Mouse (Mus musculus) lung, embryonic 14.5 days (tissue): Measurements from ENCODE around the gene Bik. TPM values are rescaled to one million over a fixed set of nuclear protein-coding genes. Genes with fewer than 3 reads are reported as not detected.

Experiments
- ATAC-seq: fragments of 200-750 bp; cut with Nextera tagmentation; 2 replicates; pipeline ENCODE4 v1.8.0; 2017; ENCODE audit warnings: mild to moderate bottlenecking, moderate TSS enrichment, moderate library complexity; ENCODE audit not compliant: insufficient read depth
- DNase-seq: peaks from one replicate; pipeline ENCODE4 v3.0.0-alpha.2; 2015
- H3K27ac ChIP-seq: fragments of 300-500 bp; sonication (generic); 2 replicates; pipeline ENCODE4 v1.5.1; 2014; ENCODE audit warnings: low read depth, mild to moderate bottlenecking, moderate library complexity
- H3K27me3 ChIP-seq: fragments of 300-500 bp; sonication (generic); 2 replicates; pipeline ENCODE4 v1.6.1; 2014; ENCODE audit warnings: low read length, control low read depth; ENCODE audit not compliant: insufficient read depth
- H3K36me3 ChIP-seq: fragments of 300-500 bp; sonication (generic); 2 replicates; pipeline ENCODE4 v1.6.1; 2014; ENCODE audit warnings: control low read depth; ENCODE audit not compliant: insufficient read depth
- H3K4me1 ChIP-seq: fragments of 300-500 bp; sonication (generic); 2 replicates; pipeline ENCODE4 v1.6.1; 2014; ENCODE audit warnings: antibody characterized with exemption, control low read depth; ENCODE audit not compliant: insufficient read depth
- H3K4me2 ChIP-seq: fragments of 300-500 bp; sonication (generic); 2 replicates; pipeline ENCODE4 v1.6.1; 2014; ENCODE audit warnings: mild to moderate bottlenecking
- H3K4me3 ChIP-seq: fragments of 300-500 bp; sonication (generic); 2 replicates; pipeline ENCODE4 v1.5.1; 2014; ENCODE audit warnings: low read depth, low read length
- H3K9ac ChIP-seq: fragments of 300-500 bp; sonication (generic); 2 replicates; pipeline ENCODE4 v1.6.1; 2014
- H3K9me3 ChIP-seq: fragments of 300-500 bp; sonication (generic); 2 replicates; pipeline ENCODE4 v1.6.1; 2016; ENCODE audit warnings: low read depth, low read length, control low read depth
- CTCF ChIP-seq: IDR thresholded peaks from 2 replicates; pipeline ENCODE4 v1.5.1; 2016; ENCODE audit warnings: antibody characterized with exemption, low read depth
- WGBS: fragments of 180-500 bp; shearing (Covaris S2); extraction: QIAGEN DNeasy Blood & Tissue Kit; methylation state at CpG from one replicate; pipeline ENCODE4 v1.1.7; 2014; 5-methylcytosine and 5-hydroxymethylcytosine counted together
- microRNA-seq: library from miRNA; unstranded; fragments of <30 nt; microRNA quantifications from one replicate; pipeline ENCODE4, GENCODE M21; 2016; ENCODE audit warnings: borderline number of aligned reads
- polyA plus RNA-seq: library from polyadenylated mRNA; unstranded; fragments of >200 nt; fragmentation: Nextera tagmentation; extraction: Ambion mirVana; gene quantifications from 2 replicates; pipeline ENCODE4 v1.2.1, GENCODE M21; 2014

Bik gene
- polyA plus RNA-seq, 1 experiment from 2014 or later = 12.1 TPM

DNA sequence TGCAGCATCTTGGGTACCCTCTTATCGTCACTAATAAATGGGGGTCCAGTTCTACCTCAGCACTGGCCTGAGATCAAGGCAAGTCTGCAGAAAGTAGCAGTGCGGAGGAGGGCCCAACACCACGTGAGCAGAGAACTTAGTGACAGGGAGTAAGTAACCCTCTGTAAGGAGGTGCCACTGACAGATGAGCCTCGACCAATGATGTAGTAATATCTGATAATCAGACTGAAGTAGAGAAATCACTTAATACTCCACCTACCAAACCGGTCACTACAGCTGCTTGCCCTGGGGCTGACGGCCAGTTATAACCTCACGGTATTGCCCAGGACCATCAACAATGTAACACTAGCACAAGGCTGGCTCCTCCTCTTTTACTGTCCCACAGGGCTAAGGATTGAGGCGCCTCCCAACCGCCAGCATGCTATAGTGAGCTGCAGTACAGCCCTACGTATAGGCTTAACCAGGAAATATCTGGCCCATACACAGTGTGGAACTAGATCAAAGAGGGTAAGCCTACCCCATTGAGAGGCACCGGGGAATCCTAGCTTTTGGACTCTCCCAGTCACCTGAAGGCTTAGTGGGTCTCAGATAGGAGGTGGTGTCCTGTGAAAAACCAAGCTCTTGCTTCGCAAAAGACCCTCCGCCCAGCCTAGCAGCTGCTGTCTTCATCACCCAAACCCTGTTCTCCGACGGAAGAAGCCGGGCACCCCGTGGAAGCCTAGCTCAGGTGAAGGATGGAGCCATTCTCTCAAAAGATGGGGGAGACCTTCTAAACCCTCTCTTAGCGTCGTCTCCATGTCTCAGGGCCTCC, 67.2 kb downstream of the Bik start:
- no peaks in the 10 kb centered on the region for H3K4me1 ChIP-seq
- H3K4me2 ChIP-seq = peak overlapping the region; percentile 97
- DNase-seq (peak; percentile 63), ATAC-seq (peak; percentile 63)
- H3K9ac ChIP-seq = peak overlapping the region; percentile 75
- 0 out of 2 replicates have a peak, but pooled peaks cover 3% of the 10 kb centered on the region for H3K36me3 ChIP-seq
- H3K27me3 ChIP-seq = no peaks in the 10 kb centered on the region
- 10% methylated on average over 19 of the region's 19 CpGs for WGBS
- H3K4me3 ChIP-seq = peak overlapping the region; percentile 79
- H3K27ac ChIP-seq = peak overlapping the region; percentile 50; the same call in 1 of the 2 replicates
- TF ChIP-seq CTCF = no peak
- no peaks in the 10 kb centered on the region for H3K9me3 ChIP-seq

Small RNA genes lying within 50 kb of the gene (microRNA-seq; reads per million reads assigned to microRNA genes)
- gene Gm24575 = not detected

Other genes with a start within 250 kb of the Bik start
- 37.7 and 41.3 TPM in 2 replicates for gene Arfgap3, start 176.6 kb upstream of the Bik start, polyA plus RNA-seq
- 62.3 and 63.8 TPM in 2 replicates for gene Pacsin2, start 62.3 kb upstream of the Bik start, polyA plus RNA-seq
- gene Ttll1, start 16.0 kb upstream of the Bik start, polyA plus RNA-seq = 13.8 and 15.1 TPM in 2 replicates
- gene Tspo, start 36.7 kb downstream of the Bik start, polyA plus RNA-seq = 76.9 and 83.9 TPM in 2 replicates
- gene Mcat, start 36.9 kb downstream of the Bik start, polyA plus RNA-seq = 38.8 and 43.1 TPM in 2 replicates
- gene Ttll12, start 68.3 kb downstream of the Bik start, polyA plus RNA-seq = 40.1 and 43.5 TPM in 2 replicates
- 4.1 and 6.0 TPM in 2 replicates for gene Scube1, start 198.2 kb downstream of the Bik start, polyA plus RNA-seq